Mouse (Mus musculus) heart, embryonic 11.5 days (tissue): ENCODE measurements around the gene Serbp1. TPM values are rescaled to one million over a fixed set of nuclear protein-coding genes. Genes with fewer than 3 reads are reported as not detected.

Experiments
- ATAC-seq: fragments of 200-750 bp; cut with Nextera tagmentation; replicated peaks from 2 replicates; pipeline ENCODE4 v1.8.0; 2017; ENCODE audit warnings: moderate library complexity; ENCODE audit not compliant: insufficient number of reproducible peaks, low FRiP score, low TSS enrichment
- H3K27ac ChIP-seq: fragments of 300-500 bp; sonication (generic); 2 replicates; pipeline ENCODE4 v1.5.1; 2014; ENCODE audit warnings: mild to moderate bottlenecking, low read depth, low read length
- H3K27me3 ChIP-seq: fragments of 300-500 bp; sonication (generic); 2 replicates; pipeline ENCODE4 v1.6.1; 2014; ENCODE audit warnings: mild to moderate bottlenecking, low read length, mixed read lengths; ENCODE audit not compliant: control insufficient read depth, insufficient read depth
- H3K36me3 ChIP-seq: fragments of 300-500 bp; sonication (generic); 2 replicates; pipeline ENCODE4 v1.6.1; 2014; ENCODE audit warnings: mild to moderate bottlenecking, low read length, moderate library complexity, mixed read lengths; ENCODE audit not compliant: control insufficient read depth, insufficient read depth
- H3K4me1 ChIP-seq: fragments of 300-500 bp; sonication (generic); 2 replicates; pipeline ENCODE4 v1.6.1; 2014; ENCODE audit warnings: low read length; ENCODE audit not compliant: control insufficient read depth, insufficient read depth
- H3K4me2 ChIP-seq: fragments of 300-500 bp; sonication (generic); 2 replicates; pipeline ENCODE4 v1.6.1; 2014; ENCODE audit warnings: mild to moderate bottlenecking, moderate library complexity
- H3K4me3 ChIP-seq: fragments of 300-500 bp; sonication (generic); 2 replicates; pipeline ENCODE4 v1.5.1; 2014; ENCODE audit warnings: low read depth, low read length
- H3K9ac ChIP-seq: fragments of 300-500 bp; sonication (generic); 2 replicates; pipeline ENCODE4 v1.6.1; 2014; ENCODE audit warnings: mild to moderate bottlenecking, low read depth, low read length, moderate library complexity
- H3K9me3 ChIP-seq: fragments of 300-500 bp; sonication (generic); replicated peaks from 2 replicates; pipeline ENCODE4 v1.6.1; 2016; ENCODE audit warnings: low read length; ENCODE audit not compliant: control insufficient read depth
- WGBS: fragments of 180-500 bp; shearing (Covaris S2); extraction: QIAGEN DNeasy Blood & Tissue Kit; methylation state at CpG from one replicate; pipeline ENCODE4 v1.1.7; 2014; ENCODE audit not compliant: insufficient replicate concordance; 5-methylcytosine and 5-hydroxymethylcytosine counted together
- polyA plus RNA-seq: library from polyadenylated mRNA; unstranded; fragments of >200 nt; fragmentation: Nextera tagmentation; extraction: Ambion mirVana; gene quantifications from 2 replicates; pipeline ENCODE4 v1.2.1, GENCODE M21; 2014

The Serbp1 gene
- polyA plus RNA-seq, 1 experiment from 2014 or later = 447 TPM

DNA sequence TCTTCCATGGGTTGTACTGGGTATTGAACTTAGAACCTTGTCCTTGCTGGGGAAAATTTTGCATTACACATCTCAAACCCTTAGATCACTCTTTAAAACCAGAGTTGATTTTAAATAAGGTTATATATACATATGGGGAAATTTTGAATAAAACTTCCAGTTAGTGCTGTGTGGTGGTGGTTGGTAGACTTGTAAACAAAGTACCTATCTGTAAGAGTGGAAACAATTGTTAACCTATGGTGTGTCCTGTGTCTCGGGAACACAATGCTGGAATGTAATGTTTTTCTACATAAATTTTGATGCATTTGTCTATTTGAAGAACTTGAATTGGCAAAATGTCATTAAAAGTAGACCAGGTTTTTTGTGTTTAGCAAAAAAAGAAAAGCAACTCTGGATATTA, 31.0 kb downstream of the Serbp1 start:
- H3K4me1 ChIP-seq = peaks cover 2% of the 10 kb centered on the region; the same call in 1 of the 2 replicates
- H3K27ac ChIP-seq = no peak overlapping the region
- no peak for ATAC-seq
- 9% methylated on average over 1 of the region's 1 CpGs for WGBS
- no peaks in the 10 kb centered on the region for H3K9me3 ChIP-seq
- H3K36me3 ChIP-seq = no peaks in the 10 kb centered on the region; the same call in 1 of the 2 replicates
- H3K4me2 ChIP-seq = peak overlapping the region; percentile 74
- peak overlapping the region; percentile 100 for H3K4me3 ChIP-seq
- H3K27me3 ChIP-seq = no peaks in the 10 kb centered on the region
- no peak overlapping the region for H3K9ac ChIP-seq

GRCm38 (mm10) chr6:67269459-67269858, 31.5 kb downstream of the Serbp1 start:
- no peaks in the 10 kb centered on the region for H3K9me3 ChIP-seq
- H3K27me3 ChIP-seq = no peaks in the 10 kb centered on the region
- H3K9ac ChIP-seq = no peak overlapping the region
- 32% methylated on average over 2 of the region's 2 CpGs for whole genome bisulfite sequencing
- peaks cover 2% of the 10 kb centered on the region; the same call in 1 of the 2 replicates for H3K4me1 ChIP-seq
- H3K27ac ChIP-seq = no peak overlapping the region
- ATAC-seq = no peak
- H3K4me3 ChIP-seq = peak overlapping the region; percentile 100
- H3K4me2 ChIP-seq = peak overlapping the region; percentile 74
- H3K36me3 ChIP-seq = no peaks in the 10 kb centered on the region; the same call in 1 of the 2 replicates

DNA sequence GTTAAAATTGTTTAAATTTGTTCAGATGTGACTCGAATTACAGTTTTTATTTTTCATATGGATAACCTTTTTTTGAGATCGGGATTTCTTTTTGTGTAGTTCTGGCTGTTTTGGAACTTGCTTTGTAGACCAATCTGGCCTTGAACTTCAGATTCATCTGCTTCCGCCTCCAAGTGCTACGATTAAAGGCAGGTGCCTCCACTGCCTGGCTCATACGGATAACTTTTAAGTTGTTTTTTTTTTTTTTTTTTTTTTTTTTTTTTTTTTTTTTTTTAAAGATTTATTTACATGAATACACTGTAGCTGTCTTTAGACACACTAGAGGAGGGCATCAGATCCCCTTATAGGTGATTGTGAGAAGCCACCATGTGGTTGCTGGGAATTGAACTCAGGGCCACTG, 40.0 kb downstream of the Serbp1 start:
- no peak for ATAC-seq
- H3K9ac ChIP-seq = no peak overlapping the region
- peaks cover 12% of the 10 kb centered on the region for H3K36me3 ChIP-seq
- no peaks in the 10 kb centered on the region for H3K27me3 ChIP-seq
- no peak overlapping the region for H3K27ac ChIP-seq
- no peak overlapping the region for H3K4me2 ChIP-seq
- 88% methylated on average over 5 of the region's 5 CpGs for WGBS
- no peaks in the 10 kb centered on the region for H3K4me1 ChIP-seq
- no peak overlapping the region for H3K4me3 ChIP-seq
- H3K9me3 ChIP-seq = no peaks in the 10 kb centered on the region

- no peaks in the 10 kb centered on the region for H3K4me1 ChIP-seq
- no peak overlapping the region for H3K27ac ChIP-seq
- no peak overlapping the region for H3K4me3 ChIP-seq
- no peaks in the 10 kb centered on the region for H3K9me3 ChIP-seq
- no peak overlapping the region for H3K9ac ChIP-seq
- H3K36me3 ChIP-seq = peaks cover 9% of the 10 kb centered on the region
- no peak for ATAC-seq
- H3K4me2 ChIP-seq = no peak overlapping the region
- H3K27me3 ChIP-seq = no peaks in the 10 kb centered on the region
- 58% methylated on average over 9 of the region's 9 CpGs for WGBS
Measured at GRCm38 (mm10) chr6:67281614-67282197, 43.7 kb downstream of the Serbp1 start.

DNA sequence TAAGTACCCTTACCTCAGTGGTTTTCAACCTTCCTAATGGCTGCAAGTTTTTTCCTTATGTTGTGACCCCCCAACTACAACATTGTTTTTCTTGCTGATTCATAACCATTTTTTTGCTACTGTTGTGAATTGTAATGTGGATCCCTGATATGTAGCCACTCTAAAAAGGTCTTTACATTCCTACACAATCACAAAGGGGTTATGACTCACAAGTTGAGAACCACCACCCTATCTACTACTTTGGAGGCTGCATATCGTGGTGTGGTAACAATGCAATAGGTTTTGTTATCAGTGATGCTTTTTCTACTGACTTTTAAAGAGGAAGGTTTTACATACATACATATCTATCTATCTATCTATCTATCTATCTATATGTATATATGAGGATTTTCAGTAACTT, 44.9 kb downstream of the Serbp1 start:
- H3K9me3 ChIP-seq = no peaks in the 10 kb centered on the region
- H3K36me3 ChIP-seq = peaks cover 6% of the 10 kb centered on the region
- H3K4me3 ChIP-seq = no peak overlapping the region
- WGBS = 60% methylated on average over 1 of the region's 1 CpGs
- H3K27me3 ChIP-seq = no peaks in the 10 kb centered on the region
- no peak overlapping the region for H3K4me2 ChIP-seq
- no peaks in the 10 kb centered on the region for H3K4me1 ChIP-seq
- no peak for ATAC-seq
- H3K27ac ChIP-seq = no peak overlapping the region
- no peak overlapping the region for H3K9ac ChIP-seq

GRCm38 (mm10) chr6:67292042-67292623, 54.2 kb downstream of the Serbp1 start:
- no peaks in the 10 kb centered on the region for H3K9me3 ChIP-seq
- H3K27me3 ChIP-seq = no peaks in the 10 kb centered on the region
- no peaks in the 10 kb centered on the region for H3K4me1 ChIP-seq
- H3K36me3 ChIP-seq = 0 out of 2 replicates have a peak, but pooled peaks cover 3% of the 10 kb centered on the region
- H3K27ac ChIP-seq = no peak overlapping the region
- no peak overlapping the region for H3K4me2 ChIP-seq
- 69% methylated on average over 5 of the region's 5 CpGs for WGBS
- H3K9ac ChIP-seq = no peak overlapping the region
- no peak overlapping the region for H3K4me3 ChIP-seq
- 0 out of 2 replicates have a peak, but pooled peaks have one; percentile 4 for ATAC-seq

- no peak overlapping the region for H3K9ac ChIP-seq
- no peak overlapping the region for H3K4me2 ChIP-seq
- H3K27me3 ChIP-seq = no peaks in the 10 kb centered on the region
- H3K4me3 ChIP-seq = no peak overlapping the region
- no peak for ATAC-seq
- no peaks in the 10 kb centered on the region for H3K9me3 ChIP-seq
- WGBS = 53% methylated on average over 5 of the region's 5 CpGs
- H3K4me1 ChIP-seq = no peaks in the 10 kb centered on the region; the same call in 1 of the 2 replicates
- no peak overlapping the region for H3K27ac ChIP-seq
- no peaks in the 10 kb centered on the region for H3K36me3 ChIP-seq
Measured at GRCm38 (mm10) chr6:67296126-67296525, 58.1 kb downstream of the Serbp1 start.

DNA sequence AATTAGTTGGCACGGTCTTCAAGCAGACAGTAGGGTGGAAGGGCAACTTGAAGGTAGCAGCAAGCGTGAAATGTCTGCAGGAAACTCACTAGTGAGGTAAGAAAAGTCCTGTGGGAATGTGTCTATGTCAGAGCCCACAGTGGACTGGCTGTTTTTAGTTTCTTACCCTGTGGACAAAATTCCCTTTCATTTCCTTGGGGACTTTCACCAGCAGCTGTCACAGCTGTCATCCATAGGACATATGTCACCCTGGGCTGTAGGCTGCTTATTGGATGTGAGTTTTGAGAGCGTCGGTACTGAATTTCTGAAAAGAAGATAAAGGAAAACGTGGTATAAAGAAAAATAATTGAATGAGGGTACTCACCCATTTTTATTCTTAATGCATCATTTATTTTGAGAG, 60.8 kb downstream of the Serbp1 start:
- Histone ChIP-seq H3K27me3 (no peaks in the 10 kb centered on the region), H3K4me2 (no peak overlapping the region), H3K27ac (no peak overlapping the region), H3K36me3 (no peaks in the 10 kb centered on the region), H3K9me3 (no peaks in the 10 kb centered on the region), H3K9ac (no peak overlapping the region), H3K4me3 (no peak overlapping the region), H3K4me1 (peaks cover 4% of the 10 kb centered on the region)
- 79% methylated on average over 5 of the region's 5 CpGs for WGBS
- ATAC-seq = no peak

GRCm38 (mm10) chr6:67300300-67300699, 62.3 kb downstream of the Serbp1 start:
- no peak overlapping the region for H3K4me3 ChIP-seq
- no peaks in the 10 kb centered on the region for H3K9me3 ChIP-seq
- no peak overlapping the region for H3K9ac ChIP-seq
- no peaks in the 10 kb centered on the region for H3K36me3 ChIP-seq
- 61% methylated on average over 4 of the region's 4 CpGs for WGBS
- H3K4me1 ChIP-seq = peaks cover 4% of the 10 kb centered on the region
- no peak overlapping the region for H3K27ac ChIP-seq
- no peak overlapping the region for H3K4me2 ChIP-seq
- ATAC-seq = no peak
- no peaks in the 10 kb centered on the region for H3K27me3 ChIP-seq
